Mouse (Mus musculus) embryonic fibroblast, embryonic 13.5 days (primary cell): ENCODE measurements around the gene Elovl5.

Experiments used
- CTCF ChIP-seq: IDR thresholded peaks from 2 replicates; pipeline ENCODE4 v1.5.1; 2011; ENCODE audit warnings: mild to moderate bottlenecking, control low read depth, low read length, moderate library complexity, borderline replicate concordance; ENCODE audit not compliant: insufficient read depth
- POLR2A ChIP-seq: IDR thresholded peaks from 2 replicates; pipeline ENCODE4 v1.6.1; 2011; ENCODE audit warnings: low read depth, mild to moderate bottlenecking, control low read depth, low read length, moderate library complexity

- no peak for TF ChIP-seq CTCF
- no peak for TF ChIP-seq POLR2A
Observed at GRCm38 (mm10) chr9:78012681-78013080, 95.5 kb downstream of the Elovl5 start.
